Mouse (Mus musculus) heart, embryonic 14.5 days (tissue): ENCODE results near the gene Amz1. TPM values are rescaled to one million over a fixed set of nuclear protein-coding genes. Genes with fewer than 3 reads are reported as not detected.

Source experiments
- ATAC-seq: fragments of 200-750 bp; cut with Nextera tagmentation; 2 replicates; pipeline ENCODE4 v1.8.0; 2017; ENCODE audit warnings: low read depth, moderate TSS enrichment; ENCODE audit not compliant: insufficient number of reproducible peaks, insufficient read depth, low FRiP score
- H3K27ac ChIP-seq, 2 experiments: fragments of 200-500 bp in 1 of 2; fragments of 300-500 bp in 1 of 2; sonication (generic) in 1 of 2; replicated peaks in 1 of 2; 2 replicates each; pipeline ENCODE4 v1.5.1; 2012 to 2014; ENCODE audit warnings: low read depth in 2 of 2, low read length in 2 of 2, control low read depth in 1 of 2, mild to moderate bottlenecking in 1 of 2, mixed read lengths in 1 of 2; ENCODE audit not compliant: control insufficient read depth in 1 of 2, insufficient read depth in 1 of 2
- H3K27me3 ChIP-seq: fragments of 300-500 bp; sonication (generic); 2 replicates; pipeline ENCODE4 v1.6.1; 2014; ENCODE audit warnings: mild to moderate bottlenecking, low read length, control low read depth; ENCODE audit not compliant: control insufficient read depth, insufficient read depth
- H3K36me3 ChIP-seq: fragments of 300-500 bp; sonication (generic); 2 replicates; pipeline ENCODE4 v1.6.1; 2014; ENCODE audit warnings: mild to moderate bottlenecking, control low read depth, low read length, mixed read lengths; ENCODE audit not compliant: control insufficient read depth, insufficient read depth
- H3K4me1 ChIP-seq, 2 experiments: fragments of 200-500 bp in 1 of 2; fragments of 300-500 bp in 1 of 2; sonication (generic) in 1 of 2; 2 replicates each; pipeline ENCODE4 v1.6.1; 2012 to 2014; ENCODE audit warnings: low read length in 2 of 2, control low read depth in 1 of 2, mixed read lengths in 1 of 2; ENCODE audit not compliant: control insufficient read depth in 2 of 2, insufficient read depth in 2 of 2
- H3K4me2 ChIP-seq: fragments of 300-500 bp; sonication (generic); 2 replicates; pipeline ENCODE4 v1.6.1; 2014; ENCODE audit warnings: mild to moderate bottlenecking, low read length
- H3K4me3 ChIP-seq, 2 experiments: fragments of 200-500 bp in 1 of 2; fragments of 300-500 bp in 1 of 2; sonication (generic) in 1 of 2; 2 replicates each; pipeline ENCODE4 v1.5.1; 2012 to 2014; ENCODE audit warnings: low read length in 2 of 2, mild to moderate bottlenecking in 2 of 2, control low read depth in 1 of 2, low read depth in 1 of 2, moderate library complexity in 1 of 2; ENCODE audit not compliant: control insufficient read depth in 1 of 2, insufficient read depth in 1 of 2
- H3K9ac ChIP-seq: fragments of 300-500 bp; sonication (generic); 2 replicates; pipeline ENCODE4 v1.6.1; 2014; ENCODE audit warnings: mild to moderate bottlenecking, low read length
- H3K9me3 ChIP-seq: fragments of 300-500 bp; sonication (generic); 2 replicates; pipeline ENCODE4 v1.6.1; 2016; ENCODE audit warnings: low read length, control low read depth; ENCODE audit not compliant: control insufficient read depth
- WGBS: fragments of 180-500 bp; shearing (Covaris S2); extraction: QIAGEN DNeasy Blood & Tissue Kit; methylation state at CpG from one replicate; pipeline ENCODE4 v1.1.7; 2014; 5-methylcytosine and 5-hydroxymethylcytosine counted together
- polyA plus RNA-seq: library from polyadenylated mRNA; unstranded; fragments of >200 nt; fragmentation: Nextera tagmentation; extraction: Ambion mirVana; gene quantifications from 2 replicates; pipeline ENCODE4 v1.2.1, GENCODE M21; 2014

Gene Amz1
- polyA plus RNA-seq, 1 experiment from 2014 or later, result 1.0 TPM

GRCm38 (mm10) chr5:140781886-140782572 is 58.1 kb downstream of the Amz1 start:
- ATAC-seq, result 0 out of 2 replicates have a peak, but pooled peaks have one; percentile 16
- H3K4me2 ChIP-seq, result no peak overlapping the region
- no peak overlapping the region for H3K4me3 ChIP-seq
- 0 out of 2 replicates have a peak overlapping the region, but pooled peaks have one; percentile 1 for H3K9ac ChIP-seq
- peaks cover 65% of the 10 kb centered on the region for H3K36me3 ChIP-seq
- no peaks in the 10 kb centered on the region for H3K27me3 ChIP-seq
- H3K9me3 ChIP-seq, result no peaks in the 10 kb centered on the region
- WGBS, result 73% methylated on average over 8 of the region's 8 CpGs
- peak overlapping the region; percentile 19 to 26; a peak in 2 of 4 replicates for H3K27ac ChIP-seq
- peaks cover 9 to 44% of the 10 kb centered on the region in 2 experiments for H3K4me1 ChIP-seq

- Histone ChIP-seq H3K27me3 (no peaks in the 10 kb centered on the region), H3K4me1 (peaks cover 9 to 41% of the 10 kb centered on the region in 2 experiments), H3K9me3 (no peaks in the 10 kb centered on the region), H3K4me3 (no peak overlapping the region), H3K4me2 (no peak overlapping the region), H3K36me3 (peaks cover 53% of the 10 kb centered on the region), H3K27ac (no peak overlapping the region), H3K9ac (no peak overlapping the region)
- WGBS, result 94% methylated on average over 4 of the region's 4 CpGs
- ATAC-seq, result no peak
Observed at GRCm38 (mm10) chr5:140783577-140783976, 59.6 kb downstream of the Amz1 start.

- Histone ChIP-seq H3K4me3 (no peak overlapping the region), H3K9ac (no peak overlapping the region), H3K9me3 (no peaks in the 10 kb centered on the region), H3K36me3 (peaks cover 52% of the 10 kb centered on the region), H3K4me2 (no peak overlapping the region), H3K4me1 (peaks cover 12 to 41% of the 10 kb centered on the region in 2 experiments), H3K27me3 (no peaks in the 10 kb centered on the region), H3K27ac (no peak overlapping the region)
- WGBS, result 79% methylated on average over 6 of the region's 6 CpGs
- ATAC-seq, result no peak
Observed at GRCm38 (mm10) chr5:140784288-140784687, 60.4 kb downstream of the Amz1 start.

GRCm38 (mm10) chr5:140785240-140785872 is 61.4 kb downstream of the Amz1 start:
- 89% methylated on average over 13 of the region's 13 CpGs for WGBS
- Histone ChIP-seq H3K9me3 (no peaks in the 10 kb centered on the region), H3K4me1 (peaks cover 15 to 51% of the 10 kb centered on the region in 2 experiments), H3K9ac (no peak overlapping the region), H3K4me2 (no peak overlapping the region), H3K36me3 (peaks cover 48% of the 10 kb centered on the region), H3K27me3 (no peaks in the 10 kb centered on the region), H3K4me3 (no peak overlapping the region), H3K27ac (no peak overlapping the region; a peak in 1 of 4 replicates)
- ATAC-seq, result no peak

GRCm38 (mm10) chr5:140789561-140789960 is 65.6 kb downstream of the Amz1 start:
- Histone ChIP-seq H3K36me3 (peaks cover 11% of the 10 kb centered on the region), H3K4me3 (no peak overlapping the region), H3K9ac (peak overlapping the region; percentile 16; the same call in 1 of the 2 replicates), H3K9me3 (no peaks in the 10 kb centered on the region), H3K27me3 (no peaks in the 10 kb centered on the region), H3K4me1 (peaks cover 29 to 74% of the 10 kb centered on the region in 2 experiments), H3K27ac (peak overlapping the region in 1 of 2 experiments; percentile 87; a peak in 2 of 4 replicates), H3K4me2 (no peak overlapping the region)
- no peak for ATAC-seq

GRCm38 (mm10) chr5:140790392-140790791 is 66.5 kb downstream of the Amz1 start:
- no peak overlapping the region for H3K4me2 ChIP-seq
- peaks cover 37 to 82% of the 10 kb centered on the region in 2 experiments for H3K4me1 ChIP-seq
- H3K27me3 ChIP-seq, result no peaks in the 10 kb centered on the region
- ATAC-seq, result no peak
- no peak overlapping the region for H3K9ac ChIP-seq
- no peaks in the 10 kb centered on the region for H3K9me3 ChIP-seq
- H3K27ac ChIP-seq, result peak overlapping the region; percentile 87 to 89
- H3K36me3 ChIP-seq, result peaks cover 3% of the 10 kb centered on the region; the same call in 1 of the 2 replicates
- 43% methylated on average over 2 of the region's 2 CpGs for WGBS
- H3K4me3 ChIP-seq, result no peak overlapping the region

- Histone ChIP-seq H3K4me1 (peaks cover 37 to 75% of the 10 kb centered on the region in 2 experiments), H3K9ac (peak overlapping the region; percentile 22), H3K4me3 (no peak overlapping the region), H3K36me3 (0 out of 2 replicates have a peak, but pooled peaks cover 2% of the 10 kb centered on the region), H3K27me3 (no peaks in the 10 kb centered on the region), H3K27ac (peak overlapping the region; percentile 87 to 89), H3K9me3 (no peaks in the 10 kb centered on the region), H3K4me2 (peak overlapping the region; percentile 38)
- 26% methylated on average over 9 of the region's 9 CpGs for WGBS
- ATAC-seq, result no peak
Observed at GRCm38 (mm10) chr5:140790937-140791877, 67.3 kb downstream of the Amz1 start.
